8 mouse cellular contexts compared by ENCODE assay signal in the genomic region with DNA sequence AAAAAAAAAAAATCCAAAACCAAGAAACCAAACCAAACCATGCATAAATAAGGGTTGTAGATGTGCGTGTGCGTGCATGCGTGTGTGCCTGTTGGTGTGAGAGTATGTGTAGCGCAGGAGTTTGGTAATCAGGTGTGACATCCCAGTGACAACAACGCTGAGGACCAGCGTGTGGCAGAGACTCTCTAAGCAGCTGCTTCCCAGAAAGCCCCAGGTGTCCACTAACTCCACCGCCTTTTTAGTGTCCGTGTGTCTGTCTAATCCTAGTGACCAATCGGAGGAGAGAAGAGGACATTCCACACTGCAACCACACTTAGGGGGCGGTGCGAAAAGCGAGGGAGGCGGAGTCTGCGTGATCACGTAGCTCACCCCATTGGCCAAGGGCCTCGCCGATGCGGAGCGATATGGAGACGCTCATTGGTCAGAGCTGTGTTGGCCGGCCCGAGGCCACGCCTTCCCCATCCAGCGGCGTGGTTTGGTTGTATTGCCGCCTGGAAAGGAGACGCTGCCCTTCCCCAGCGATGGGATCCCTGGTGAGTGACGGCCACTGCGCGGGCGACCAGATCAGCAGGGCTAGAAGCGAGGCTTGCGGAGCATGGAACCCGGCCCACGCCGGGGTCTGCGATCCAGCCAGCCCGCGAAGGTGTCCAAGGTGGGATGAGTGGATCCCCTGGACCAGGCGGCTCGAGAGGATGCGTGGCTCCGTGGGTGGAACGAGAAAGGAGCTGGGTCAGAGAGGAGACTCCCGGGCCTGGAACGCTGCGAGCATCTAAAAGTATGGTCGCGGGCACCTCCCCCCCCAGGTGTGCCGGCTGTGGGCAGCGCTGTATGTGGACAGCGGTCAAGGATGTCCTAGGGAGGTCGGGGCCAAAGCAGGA. TPM values are rescaled to one million over a fixed set of nuclear protein-coding genes. Genes with fewer than 3 reads are reported as not detected.
DNase-seq lines count a peak whose midpoint lies in the region; ATAC-seq and TF ChIP-seq lines count a peak whose summit lies in the region.

A gene (plus strand): TSS at position 461 of the 878 bp plus-strand sequence.

- peak; percentile 99 for DNase-seq in 416B (ENCODE audit: low read depth)
- DNase-seq in heart, adult 8-10 months (ENCODE audit: low spot score), result peak; percentile 99
- peak; percentile 100 for DNase-seq in kidney, adult 9 months
- DNase-seq in limb, embryonic 14.5 days (ENCODE audit: low spot score), result peak; percentile 99
- peak; percentile 99 for DNase-seq in midbrain, postnatal 0 days (ENCODE audit: low spot score)
- peak; percentile 96 to 97 for DNase-seq in spleen, postnatal 14 days (ENCODE audit: low spot score in 2 of 2)

- peaks cover 2% of the 10 kb centered on the region; the same call in 1 of the 2 replicates for H3K4me1 ChIP-seq in bone marrow, adult 2 months (ENCODE audit: control insufficient read depth, insufficient read depth, low read length)
- peaks cover 16% of the 10 kb centered on the region for H3K4me1 ChIP-seq in embryonic facial prominence, embryonic 15.5 days
- peaks cover 11% of the 10 kb centered on the region for H3K4me1 ChIP-seq in limb, embryonic 14.5 days (ENCODE audit: control insufficient read depth, insufficient read depth, low read length)
- peaks cover 10% of the 10 kb centered on the region; the same call in 1 of the 2 replicates for H3K4me1 ChIP-seq in midbrain, postnatal 0 days (ENCODE audit: insufficient read depth, low read length)

- peaks cover 27% of the 10 kb centered on the region for H3K36me3 ChIP-seq in embryonic facial prominence, embryonic 15.5 days
- H3K36me3 ChIP-seq in limb, embryonic 14.5 days (ENCODE audit: control insufficient read depth, insufficient read depth, low read length), result peaks cover 21% of the 10 kb centered on the region
- peaks cover 15% of the 10 kb centered on the region for H3K36me3 ChIP-seq in midbrain, postnatal 0 days (ENCODE audit: insufficient read depth, low read length)

- TF ChIP-seq POLR2A in bone marrow, adult 2 months (IDR thresholded peaks at IDR 0.05; ENCODE audit: borderline replicate concordance, control insufficient read depth, low read depth, low read length), result peak; percentile 78; the same call in 1 of the 2 replicates
- TF ChIP-seq POLR2A in limb, embryonic 14.5 days (IDR thresholded peaks at IDR 0.05; ENCODE audit: borderline replicate concordance, extremely low read depth, insufficient read depth, insufficient read length), result peak; percentile 19; the same call in 1 of the 2 replicates

- H3K27me3 ChIP-seq in embryonic facial prominence, embryonic 15.5 days, result no peaks in the 10 kb centered on the region
- no peaks in the 10 kb centered on the region for H3K27me3 ChIP-seq in limb, embryonic 14.5 days (ENCODE audit: control insufficient read depth, insufficient read depth, low read length)
- H3K27me3 ChIP-seq in midbrain, postnatal 0 days (ENCODE audit: insufficient read depth, low read length), result no peaks in the 10 kb centered on the region

- H3K9me3 ChIP-seq in embryonic facial prominence, embryonic 15.5 days (replicated peaks), result no peaks in the 10 kb centered on the region
- no peaks in the 10 kb centered on the region for H3K9me3 ChIP-seq in limb, embryonic 14.5 days (ENCODE audit: control insufficient read depth, low read length)
- no peaks in the 10 kb centered on the region for H3K9me3 ChIP-seq in midbrain, postnatal 0 days (ENCODE audit: low read length)

- under 1% methylated on average over 54 of the region's 54 CpGs for WGBS in bone marrow, adult 2 months
- WGBS in embryonic facial prominence, embryonic 15.5 days, result under 1% methylated on average over 54 of the region's 54 CpGs
- 0% methylated on average over 52 of the region's 54 CpGs for WGBS in limb, embryonic 14.5 days
- under 1% methylated on average over 53 of the region's 54 CpGs for WGBS in midbrain, postnatal 0 days

- no peak within 1 kb of the TSS; the same call in 1 of the 2 replicates for H3K27ac ChIP-seq in bone marrow, adult 2 months (ENCODE audit: control insufficient read depth, insufficient read depth, low read depth, low read length, poor library complexity)
- H3K27ac ChIP-seq in embryonic facial prominence, embryonic 15.5 days (replicated peaks), result peak within 1 kb of the TSS; percentile 90
- H3K27ac ChIP-seq in limb, embryonic 14.5 days (replicated peaks; ENCODE audit: low read depth, low read length), result 0 out of 2 replicates have a peak within 1 kb of the TSS, but pooled peaks have one; percentile 19
- peak within 1 kb of the TSS; percentile 62; the same call in 1 of the 2 replicates for H3K27ac ChIP-seq in midbrain, postnatal 0 days (ENCODE audit: low read depth, low read length)

- H3K9ac ChIP-seq in embryonic facial prominence, embryonic 15.5 days, result peak within 1 kb of the TSS; percentile 70
- peak within 1 kb of the TSS; percentile 75 for H3K9ac ChIP-seq in limb, embryonic 14.5 days (ENCODE audit: low read depth, low read length, severe bottlenecking)
- peak within 1 kb of the TSS; percentile 71 for H3K9ac ChIP-seq in midbrain, postnatal 0 days (replicated peaks; ENCODE audit: low read length, poor library complexity, severe bottlenecking)

- peak within 1 kb of the TSS; percentile 86 for H3K4me2 ChIP-seq in embryonic facial prominence, embryonic 15.5 days (replicated peaks)
- H3K4me2 ChIP-seq in limb, embryonic 14.5 days (replicated peaks; ENCODE audit: low read depth, low read length, severe bottlenecking), result peak within 1 kb of the TSS; percentile 90
- peak within 1 kb of the TSS; percentile 88 for H3K4me2 ChIP-seq in midbrain, postnatal 0 days (ENCODE audit: low read depth, low read length, poor library complexity, severe bottlenecking)

- peak within 1 kb of the TSS; percentile 77 for H3K4me3 ChIP-seq in bone marrow, adult 2 months (replicated peaks; ENCODE audit: control insufficient read depth, low read depth, low read length)
- peak within 1 kb of the TSS; percentile 85 for H3K4me3 ChIP-seq in embryonic facial prominence, embryonic 15.5 days (replicated peaks)
- peak within 1 kb of the TSS; percentile 93 for H3K4me3 ChIP-seq in limb, embryonic 14.5 days (replicated peaks; ENCODE audit: low read length)
- H3K4me3 ChIP-seq in midbrain, postnatal 0 days (ENCODE audit: low read depth, low read length), result peak within 1 kb of the TSS; percentile 96

- TF ChIP-seq CTCF in bone marrow, adult 2 months (IDR thresholded peaks at IDR 0.05; ENCODE audit: control insufficient read depth, insufficient read depth, low read length), result no peak
- TF ChIP-seq CTCF in midbrain, postnatal 0 days (IDR thresholded peaks at IDR 0.05), result no peak; the same call in 1 of the 2 replicates

- peak; percentile 98 for ATAC-seq in embryonic facial prominence, embryonic 15.5 days (ENCODE audit: insufficient number of reproducible peaks, low FRiP score, low TSS enrichment, low read depth)
- ATAC-seq in limb, embryonic 14.5 days (ENCODE audit: low FRiP score, low read depth), result peak; percentile 100
- peak; percentile 99 for ATAC-seq in midbrain, postnatal 0 days (ENCODE audit: low FRiP score)

RNA-seq across cellular contexts. Expression of the gene that starts here (rescaled TPM):
- polyA plus RNA-seq in bone marrow, adult 2 months (2011; ENCODE audit: insufficient read depth, insufficient read length, low replicate concordance, missing spikeins), result 7.8 and 8.5 TPM in 2 replicates
- 21.8 and 22.9 TPM in 2 replicates for polyA plus RNA-seq in embryonic facial prominence, embryonic 15.5 days (2015; fragmentation: Nextera tagmentation; extraction: Ambion mirVana)
- total RNA-seq in heart, adult 8-10 months (2022), result 10 to 100 TPM; 66.5 to 76.0 (median 71.4) TPM
- 28.9 and 37.3 TPM in 2 replicates for polyA plus RNA-seq in limb, embryonic 14.5 days (2012; rRNA removed)
- 20.5 and 21.7 TPM in 2 replicates for polyA plus RNA-seq in limb, embryonic 14.5 days (2014; fragmentation: Nextera tagmentation; extraction: Ambion mirVana)
- total RNA-seq in midbrain, postnatal 0 days (2014; rRNA removed), result 64.2 and 72.3 TPM in 2 replicates
- polyA plus RNA-seq in midbrain, postnatal 0 days (2015; fragmentation: Nextera tagmentation; extraction: Ambion mirVana), result 28.7 and 34.8 TPM in 2 replicates
